Mouse (Mus musculus) heart, adult 11 months (tissue): Measurements from ENCODE around the gene Ankrd54.
A peak's percentile ranks its signal among the peaks of the same experiment; 100 is the strongest.

Experiments
- DNase-seq: peaks from one replicate; pipeline ENCODE4 v3.0.0; 2022

Gene Ankrd54

DNA sequence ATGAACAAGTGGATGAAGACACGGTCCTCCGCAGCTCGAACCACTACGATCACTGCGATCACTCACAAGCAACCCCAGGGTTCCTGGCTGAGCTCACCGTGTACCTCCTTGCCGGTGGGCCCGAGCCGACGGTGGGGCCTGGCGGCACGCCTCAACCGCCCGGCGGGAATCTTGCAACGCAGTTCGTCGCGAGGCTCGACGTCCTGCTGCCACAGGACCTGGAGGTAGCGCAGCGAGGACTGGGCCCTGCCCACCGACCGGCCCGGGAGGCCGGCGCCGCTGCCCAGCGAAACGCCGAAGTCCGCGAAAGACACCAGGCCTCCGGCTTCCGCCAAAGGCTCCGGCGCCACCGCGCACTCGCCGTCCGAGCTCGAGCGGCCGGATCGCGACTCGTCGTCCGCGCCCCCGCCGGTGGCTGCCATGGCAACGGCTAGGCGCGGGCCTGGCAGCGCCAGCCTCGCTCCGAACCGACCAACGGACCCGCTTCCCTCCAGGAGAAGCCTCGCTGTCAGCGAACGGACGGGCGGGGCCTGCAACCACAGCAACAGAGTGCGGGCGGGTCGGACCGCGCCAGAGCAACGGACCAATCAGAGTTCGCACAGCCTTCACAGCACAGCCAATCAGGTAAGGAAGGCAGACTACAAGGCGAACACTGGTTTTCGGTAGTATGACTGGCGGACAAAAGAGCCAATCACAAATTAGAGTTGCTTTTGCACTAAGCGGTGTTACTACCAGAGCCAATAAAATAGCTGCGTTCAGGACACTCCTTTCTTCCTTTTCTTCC, at the start of gene Ankrd54:
Gene Ankrd54, minus strand, starts transcription at position 518 of the 784 bp plus-strand sequence.
- peak; percentile 100 for DNase-seq

DNA sequence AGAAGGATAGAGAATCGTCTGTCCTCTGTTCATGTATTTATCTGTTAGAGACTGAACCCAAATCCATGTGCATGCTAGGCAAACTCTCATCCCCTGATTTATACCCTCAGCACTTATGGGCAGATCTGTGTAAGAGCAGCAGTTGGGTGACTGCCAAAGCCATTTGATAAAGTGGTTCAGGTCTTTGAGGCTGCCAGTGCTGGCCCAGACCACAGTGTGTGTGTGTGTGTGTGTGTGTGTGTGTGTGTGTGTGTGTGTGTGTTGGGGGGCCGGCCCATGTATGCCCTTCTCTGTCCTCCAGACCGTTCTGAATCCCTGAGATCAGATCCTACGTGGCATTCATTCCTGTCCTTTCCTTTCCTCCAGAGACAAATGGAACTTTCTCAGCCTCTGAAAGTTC, 49.1 kb upstream of the Ankrd54 start:
- peak; percentile 94 for DNase-seq

DNA sequence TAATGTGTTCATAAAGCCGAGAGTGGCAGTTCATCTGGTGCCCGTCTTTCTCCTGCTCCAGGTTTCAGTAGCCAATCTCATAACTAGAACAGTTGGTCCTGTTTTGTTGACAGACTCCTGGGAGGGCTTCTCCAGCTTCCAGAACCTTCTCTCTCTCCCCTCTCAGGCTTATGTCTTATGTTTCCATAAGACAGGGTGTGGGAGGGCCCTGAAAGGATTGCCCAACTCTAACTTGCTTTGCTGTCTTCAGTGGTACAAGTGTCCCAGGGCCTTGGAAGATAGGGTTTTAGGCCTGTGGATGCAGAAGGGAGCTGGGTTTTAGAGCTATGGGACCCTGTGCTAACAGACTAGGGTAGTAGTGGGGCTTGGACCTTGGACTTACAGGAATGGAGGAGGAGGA, 47.8 kb upstream of the Ankrd54 start:
- peak; percentile 89 for DNase-seq

DNA sequence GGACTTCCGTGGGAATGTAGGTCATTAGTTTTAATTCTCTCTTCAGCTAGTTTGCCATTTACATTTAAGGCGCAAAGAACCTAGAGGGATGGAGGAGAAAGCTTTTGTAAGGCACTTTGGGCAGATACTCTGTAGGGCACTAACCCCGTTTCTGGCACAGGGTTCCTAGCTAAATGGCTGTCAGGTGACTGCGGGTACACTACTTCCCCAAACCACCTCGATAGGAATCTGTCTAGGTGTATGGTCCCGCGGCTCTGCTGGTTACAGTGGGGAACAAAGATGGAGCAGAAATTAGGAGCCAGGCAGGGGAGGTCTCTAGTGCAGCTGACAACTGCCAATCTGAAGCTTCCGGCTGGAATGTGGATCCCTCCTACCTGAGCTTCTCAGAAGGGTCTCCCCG, 47.3 kb upstream of the Ankrd54 start:
- peak; percentile 85 for DNase-seq

DNA sequence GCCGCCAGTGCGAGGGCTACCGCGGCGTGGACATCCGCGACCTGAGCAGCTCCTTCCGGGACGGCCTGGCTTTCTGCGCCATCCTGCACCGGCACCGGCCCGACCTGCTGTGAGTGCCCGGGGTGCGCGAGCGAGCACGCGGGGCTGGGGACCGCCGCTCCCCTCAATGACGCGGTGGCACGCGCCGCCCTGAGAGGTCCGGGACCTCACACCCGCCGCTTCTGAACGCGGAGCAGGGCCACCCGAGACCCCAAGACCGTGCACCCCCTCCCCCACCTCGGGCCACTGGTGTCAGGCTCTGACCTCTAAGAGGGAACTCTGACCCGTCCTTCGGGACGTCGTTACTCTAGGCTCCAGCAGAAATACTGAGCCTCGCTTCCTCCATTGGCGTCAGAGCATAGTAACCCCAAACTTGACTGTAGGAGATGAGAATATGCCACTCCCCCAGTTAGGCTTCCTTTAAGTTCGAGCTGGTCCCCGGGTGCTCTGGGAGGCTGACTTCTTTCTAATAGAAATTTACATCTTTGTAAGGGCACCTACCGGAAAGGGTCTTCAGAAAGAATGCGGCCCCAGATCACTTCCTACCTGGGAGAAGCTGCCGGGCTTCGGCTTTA, 46.7 kb upstream of the Ankrd54 start:
- peak; percentile 95 for DNase-seq

DNA sequence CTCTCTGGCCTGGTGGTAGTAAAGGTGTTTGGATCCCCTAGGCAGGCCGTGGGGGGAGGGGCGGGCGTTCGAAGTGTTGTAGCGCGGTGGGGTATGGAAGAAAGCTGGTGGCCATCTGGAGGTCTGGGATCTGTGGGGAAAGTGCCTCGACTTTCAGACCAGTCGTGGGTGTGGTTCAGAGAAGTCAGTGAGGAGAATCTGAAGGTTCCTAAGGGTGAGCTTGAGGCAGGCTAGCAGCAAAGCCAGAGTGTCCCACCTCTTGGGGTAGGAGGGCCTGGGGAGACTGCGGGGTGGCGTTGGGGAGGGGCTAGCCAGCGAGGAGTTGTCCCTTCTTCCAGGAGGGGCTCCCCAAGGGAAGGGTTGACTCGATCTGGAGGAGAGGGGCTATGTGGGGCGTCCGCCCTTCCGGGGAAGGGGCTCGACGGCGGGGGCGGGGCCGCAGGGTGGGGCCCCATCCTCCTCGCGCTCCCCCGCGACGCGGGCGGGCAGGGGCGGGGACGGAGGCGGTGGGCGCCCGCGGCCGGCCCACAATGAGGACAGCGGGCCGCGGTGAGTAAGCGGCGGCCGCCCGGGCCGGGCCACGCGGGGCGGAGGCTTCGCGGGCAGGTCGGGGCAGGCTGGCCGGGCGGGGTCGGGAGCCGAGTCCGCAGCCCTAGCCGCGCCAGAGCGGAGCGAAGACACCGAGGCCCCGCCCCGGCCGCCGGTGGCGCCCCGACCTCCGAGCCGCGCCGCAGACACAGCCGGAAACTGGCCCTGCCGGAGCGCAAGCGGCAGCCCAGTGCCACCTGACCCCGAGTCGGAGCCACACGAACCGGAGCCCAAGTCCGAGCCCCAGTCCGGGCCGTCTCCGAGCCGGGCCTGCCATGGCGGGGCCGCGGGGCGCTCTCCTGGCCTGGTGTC, 46.0 kb upstream of the Ankrd54 start, which contains the start of gene Micall1:
Gene Micall1, plus strand, starts transcription at position 478 of the 900 bp plus-strand sequence.
- peak; percentile 98 for DNase-seq

DNA sequence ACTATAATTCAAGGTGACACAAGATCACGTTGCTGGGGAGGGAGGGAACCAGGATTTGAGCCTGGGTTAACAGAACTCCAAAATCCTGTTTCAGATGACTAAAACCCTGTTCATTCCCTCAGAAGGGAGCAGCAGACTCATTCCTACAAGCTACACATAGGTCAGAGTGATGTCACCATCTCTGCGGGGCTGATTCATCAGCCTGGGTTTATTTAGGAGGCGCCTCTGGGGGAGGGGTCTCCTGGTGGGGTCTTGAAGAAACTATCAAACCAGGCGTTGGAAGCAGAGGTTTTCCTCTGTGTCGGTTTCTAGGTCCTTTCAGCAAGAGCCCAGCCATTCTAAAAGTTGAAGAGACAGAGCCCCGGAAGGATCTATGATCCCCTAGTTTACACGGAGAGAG, 45.3 kb upstream of the Ankrd54 start:
- DNase-seq, result no peak

DNA sequence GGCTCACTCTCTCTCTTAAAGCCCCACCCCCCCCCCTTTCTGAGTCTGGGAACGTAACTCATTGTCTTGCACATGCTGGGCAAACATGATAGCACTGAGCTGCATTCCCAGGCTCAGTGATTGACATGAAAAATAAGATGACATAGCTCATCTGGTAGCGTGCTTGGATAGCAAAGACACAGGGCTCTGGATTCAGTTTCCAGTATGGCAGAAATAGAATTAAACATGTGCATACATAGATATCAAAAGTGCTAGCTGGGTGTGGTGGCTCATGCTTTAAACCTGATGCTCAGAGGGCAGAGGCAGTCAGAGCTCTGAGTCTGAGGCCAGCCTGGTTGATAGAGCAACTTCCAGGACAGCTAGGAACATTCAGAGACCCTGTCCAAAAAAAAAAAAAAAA, 43.1 kb upstream of the Ankrd54 start:
- no peak for DNase-seq

DNA sequence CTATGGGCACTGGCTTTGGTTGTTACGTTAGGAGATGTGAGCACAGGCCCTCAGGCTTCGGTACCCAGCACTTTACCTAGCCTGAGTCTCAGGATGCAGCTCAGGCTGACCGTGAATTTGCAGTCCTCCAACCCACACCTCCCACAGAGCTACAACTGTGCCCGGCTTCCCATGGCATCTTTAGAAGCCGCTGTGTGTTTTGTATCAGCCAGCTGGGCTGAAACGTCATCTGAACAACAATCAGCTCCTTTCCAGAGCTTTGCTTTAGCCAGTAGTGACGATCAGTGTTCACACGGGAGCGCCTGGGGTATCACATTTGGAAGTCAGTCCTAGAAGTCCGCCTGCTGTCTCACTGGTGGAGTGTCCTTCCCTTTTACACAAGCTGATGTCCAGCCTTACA, 40.6 kb upstream of the Ankrd54 start:
- DNase-seq, result no peak

DNA sequence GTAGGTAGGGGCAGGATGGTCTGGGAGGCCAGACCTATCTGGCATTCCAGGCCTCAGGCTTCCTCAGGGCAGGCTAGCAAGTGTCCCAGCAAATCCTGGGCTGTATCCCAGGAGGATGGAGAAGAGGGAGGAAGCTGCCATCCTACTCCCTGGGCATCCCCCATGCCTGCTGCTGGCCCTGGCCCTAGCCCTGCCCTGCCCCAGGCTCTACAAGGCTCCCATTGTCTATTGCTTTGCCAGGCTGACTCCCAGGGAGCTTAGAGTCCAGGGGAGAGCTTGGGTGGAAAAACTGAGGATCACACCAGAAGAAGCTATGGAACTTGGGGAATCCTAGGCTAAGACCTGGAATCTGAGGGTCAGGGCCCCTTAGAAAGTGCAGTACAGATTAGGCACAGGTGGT, 38.8 kb upstream of the Ankrd54 start:
- no peak for DNase-seq

DNA sequence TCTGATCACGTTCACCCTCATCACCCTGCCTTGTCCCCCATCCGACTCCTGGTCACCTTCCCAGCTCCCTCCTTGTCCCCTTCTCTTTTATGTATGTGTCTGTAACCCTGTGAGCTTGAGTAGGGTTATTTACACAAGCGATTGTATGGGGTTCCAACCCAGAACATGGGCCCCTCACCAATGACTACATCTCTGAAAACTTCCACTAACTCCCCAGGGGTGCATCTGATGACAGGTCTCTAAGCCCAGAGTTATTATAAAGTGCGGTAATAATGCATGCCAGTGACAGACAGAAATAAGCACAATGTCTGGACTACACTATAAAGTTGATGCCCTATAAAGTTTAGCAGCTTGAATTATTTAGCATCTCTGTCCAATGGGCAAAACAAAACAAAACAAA, 37.7 kb upstream of the Ankrd54 start:
- no peak for DNase-seq

DNA sequence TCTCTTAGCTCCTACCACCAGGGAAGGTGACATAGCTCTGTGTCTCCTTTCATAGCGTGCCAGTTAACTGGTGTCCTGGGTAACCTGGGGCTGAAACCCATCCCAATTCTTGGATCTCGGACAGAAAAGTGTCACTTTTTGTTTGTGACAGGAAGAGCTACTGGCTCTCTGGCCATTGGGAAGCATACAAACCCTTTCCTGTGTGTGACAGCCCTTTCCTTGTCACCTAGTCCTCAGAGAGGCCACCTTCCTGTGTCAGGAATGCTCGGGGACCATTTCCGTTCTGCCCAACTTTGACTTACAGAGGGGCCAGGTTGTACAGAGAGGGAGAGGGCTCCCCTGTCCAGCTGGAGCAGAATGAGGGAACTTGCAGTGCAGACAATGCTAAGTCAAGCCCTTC, 36.8 kb upstream of the Ankrd54 start:
- peak; percentile 95 for DNase-seq

DNA sequence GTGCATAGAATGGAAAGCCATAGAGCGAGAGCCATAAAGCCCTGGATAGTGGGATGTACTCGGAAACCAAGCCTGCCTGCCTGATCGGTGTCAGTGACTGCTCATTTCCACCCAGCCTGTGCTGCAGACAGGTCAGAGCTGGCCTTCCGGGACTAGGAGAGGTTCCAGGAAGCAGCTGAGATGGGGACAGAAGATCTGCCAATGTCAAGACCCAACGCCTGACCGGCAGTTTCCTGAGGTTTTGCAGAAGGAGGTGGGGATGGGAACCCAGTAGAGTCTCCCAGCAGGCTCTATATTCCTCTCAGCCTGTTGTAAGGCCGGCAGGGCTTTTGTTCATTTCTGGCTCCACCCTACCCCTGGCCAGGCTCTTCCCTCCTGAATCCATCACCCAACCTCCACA, 36.2 kb upstream of the Ankrd54 start:
- peak; percentile 98 for DNase-seq

DNA sequence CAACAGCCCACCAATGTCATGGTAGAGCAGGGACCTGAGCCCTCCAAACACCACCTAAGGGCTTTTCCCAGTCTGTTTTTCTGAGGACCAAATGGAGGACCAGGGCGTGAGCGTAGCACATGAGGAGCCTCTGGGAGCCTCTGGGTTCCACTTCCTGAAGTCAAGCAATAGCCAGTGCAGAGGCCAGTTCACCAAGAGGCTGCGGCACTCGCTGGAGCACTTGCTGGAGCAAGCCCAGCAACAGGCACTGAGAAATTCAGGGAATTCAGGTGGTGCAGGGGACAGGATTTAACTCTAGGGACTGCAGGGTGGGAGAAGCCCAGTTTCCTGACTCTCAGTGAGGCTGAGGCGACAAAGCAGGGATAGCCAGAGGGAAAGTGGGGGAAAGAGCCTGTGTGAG, 35.5 kb upstream of the Ankrd54 start:
- peak; percentile 92 for DNase-seq

DNA sequence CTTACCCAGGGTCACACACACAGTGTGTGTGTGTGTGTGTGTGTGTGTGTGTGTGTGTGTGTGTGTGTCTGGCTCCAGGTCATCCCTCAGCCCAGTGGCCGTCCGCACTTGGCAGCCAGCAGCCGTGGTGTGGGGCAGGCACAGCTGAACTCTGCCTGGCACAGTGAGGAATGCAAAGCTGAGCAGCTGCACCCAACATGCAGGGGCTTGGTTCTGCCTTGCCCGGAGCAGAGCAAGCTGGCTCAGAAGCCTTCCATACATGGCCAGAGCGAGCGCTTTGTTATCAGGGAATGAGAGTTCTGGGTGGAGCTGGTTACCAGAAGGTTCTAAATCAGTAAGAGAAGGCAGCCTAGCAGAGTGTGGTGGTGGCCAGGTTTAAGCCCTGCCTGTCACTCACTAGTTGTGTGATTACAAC, 34.9 kb upstream of the Ankrd54 start:
- DNase-seq, result peak; percentile 98

DNA sequence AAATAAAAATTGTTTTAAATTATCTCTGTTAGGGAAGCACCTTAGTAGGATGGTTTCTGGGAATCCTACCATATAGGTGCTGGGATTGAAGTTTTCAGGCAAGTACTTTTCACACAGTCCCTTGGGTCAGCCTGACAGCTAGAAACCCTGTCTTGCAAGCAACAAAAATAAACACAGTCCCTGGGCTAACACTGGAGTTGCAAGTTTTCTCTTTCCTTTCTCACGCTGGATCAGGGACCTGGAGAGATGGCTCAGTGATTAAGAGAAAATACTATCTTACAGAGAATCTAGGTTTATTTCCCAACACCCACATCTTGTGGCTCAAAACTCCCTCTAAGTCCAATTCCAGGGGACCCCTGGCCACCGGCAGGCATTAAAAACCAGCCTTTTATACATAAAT, 34.4 kb upstream of the Ankrd54 start:
- no peak for DNase-seq

DNA sequence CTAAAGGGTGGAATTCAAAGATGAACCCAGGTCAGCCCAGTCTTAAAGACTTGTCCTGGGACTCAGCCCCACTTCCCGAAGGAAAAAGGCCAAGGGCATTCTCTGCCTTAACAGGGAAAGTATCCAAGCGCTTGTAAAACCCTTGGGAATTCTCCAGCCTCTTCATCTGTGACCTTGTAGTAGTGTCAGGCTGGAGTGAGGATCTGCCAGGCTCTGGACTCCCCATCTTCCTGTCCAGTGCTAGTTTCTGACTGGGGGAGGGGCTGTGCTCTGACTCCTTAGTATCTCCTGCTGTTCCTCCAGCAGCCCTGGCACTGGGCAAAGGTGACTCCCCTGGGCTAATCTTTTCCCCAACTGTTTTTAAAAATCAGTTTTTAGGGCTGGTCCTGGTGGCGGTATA, 33.9 kb upstream of the Ankrd54 start:
- peak; percentile 94 for DNase-seq

DNA sequence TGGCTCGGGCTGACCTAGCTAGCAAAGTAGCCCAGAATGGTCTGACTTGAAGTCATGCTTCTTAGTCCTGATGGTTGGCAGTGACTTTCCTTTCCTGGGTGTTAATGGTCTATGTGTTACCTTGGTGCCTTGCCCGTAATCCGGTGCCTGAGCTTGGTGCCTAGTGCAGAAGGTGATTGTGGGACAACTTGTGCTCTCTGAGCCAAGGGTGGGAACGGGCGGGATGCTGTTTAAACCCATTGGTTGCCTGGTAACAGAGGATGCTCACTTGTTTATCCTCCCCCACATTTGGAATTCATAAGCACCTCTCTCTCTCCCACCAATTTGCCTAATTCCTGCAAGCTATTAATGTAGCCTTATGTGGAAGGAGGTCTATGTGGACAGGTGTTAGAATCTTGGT, 32.8 kb upstream of the Ankrd54 start:
- no peak for DNase-seq

DNA sequence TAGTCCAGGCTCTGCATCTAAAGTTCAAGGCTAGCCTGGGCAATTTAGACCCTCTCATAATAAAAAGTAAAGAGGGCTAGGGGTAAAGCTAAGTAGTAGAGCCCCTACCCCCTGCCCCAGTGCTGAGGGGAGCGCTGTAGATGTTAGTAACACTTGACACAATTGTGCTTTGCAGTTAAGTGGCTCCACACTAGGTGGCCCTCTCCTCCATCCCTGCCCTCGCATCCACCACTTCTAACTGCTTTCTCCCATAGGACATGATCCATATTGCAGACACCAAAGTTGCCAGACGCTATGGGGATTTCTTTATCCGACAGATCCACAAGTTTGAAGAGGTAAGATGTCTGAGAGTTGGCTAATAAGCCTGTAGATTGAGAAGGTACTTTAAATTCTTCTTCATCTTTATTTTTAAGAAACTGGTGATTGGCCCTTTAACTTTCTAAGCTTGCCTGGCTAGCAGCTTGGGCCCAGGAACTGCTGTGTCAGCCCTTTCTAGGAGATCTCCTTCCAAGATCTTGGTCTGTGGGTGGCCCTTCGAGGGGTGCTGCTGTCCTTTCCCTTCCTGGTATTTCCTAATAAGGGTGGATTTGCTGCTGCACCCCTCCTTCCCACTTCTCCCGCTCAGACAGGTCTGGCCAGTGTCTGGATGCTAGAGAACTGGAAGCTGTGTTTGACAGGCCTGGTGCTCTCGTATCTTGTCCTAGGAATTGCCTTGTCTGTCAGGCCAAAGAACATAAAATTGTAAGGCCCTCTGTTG, 30.6 kb upstream of the Ankrd54 start:
- DNase-seq, result no peak

DNA sequence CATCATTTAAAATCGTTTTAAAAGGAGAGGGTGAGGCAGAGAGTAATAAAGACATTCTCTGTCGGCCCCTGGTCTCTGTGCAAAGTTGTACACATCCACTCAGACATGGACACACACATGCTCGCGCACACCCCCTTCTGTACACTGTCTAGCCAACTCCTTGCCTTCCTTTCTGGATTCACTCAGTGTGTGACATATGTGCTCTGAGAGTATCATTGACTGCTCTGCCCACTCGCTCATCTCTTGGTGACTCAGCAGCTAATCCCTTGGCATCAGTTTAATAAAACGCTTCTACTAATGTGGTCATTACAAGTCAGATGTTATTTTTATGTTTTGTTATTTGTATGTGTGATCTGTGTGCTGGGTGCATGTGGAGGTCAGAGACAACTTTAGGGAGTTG, 29.6 kb upstream of the Ankrd54 start:
- DNase-seq, result no peak

DNA sequence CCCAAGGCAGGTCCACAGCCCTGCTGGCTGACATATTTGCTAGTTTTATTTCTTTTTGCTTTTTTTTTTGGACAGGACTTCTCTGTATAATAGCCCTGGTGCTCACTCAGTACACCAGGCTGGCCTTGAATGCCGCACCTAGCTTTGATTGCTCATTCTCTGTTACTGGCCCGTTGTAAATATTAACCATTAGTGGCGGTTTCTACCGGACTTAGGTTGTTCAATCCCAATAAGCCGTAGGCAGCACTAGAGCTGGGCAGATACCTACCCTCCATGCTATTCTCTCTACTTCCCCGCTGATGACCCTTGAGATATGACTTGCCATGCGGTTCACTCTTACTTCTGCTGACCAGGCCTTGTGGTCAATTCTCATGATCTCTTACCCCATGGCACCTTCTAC, 16.9 kb upstream of the Ankrd54 start:
- DNase-seq, result no peak

DNA sequence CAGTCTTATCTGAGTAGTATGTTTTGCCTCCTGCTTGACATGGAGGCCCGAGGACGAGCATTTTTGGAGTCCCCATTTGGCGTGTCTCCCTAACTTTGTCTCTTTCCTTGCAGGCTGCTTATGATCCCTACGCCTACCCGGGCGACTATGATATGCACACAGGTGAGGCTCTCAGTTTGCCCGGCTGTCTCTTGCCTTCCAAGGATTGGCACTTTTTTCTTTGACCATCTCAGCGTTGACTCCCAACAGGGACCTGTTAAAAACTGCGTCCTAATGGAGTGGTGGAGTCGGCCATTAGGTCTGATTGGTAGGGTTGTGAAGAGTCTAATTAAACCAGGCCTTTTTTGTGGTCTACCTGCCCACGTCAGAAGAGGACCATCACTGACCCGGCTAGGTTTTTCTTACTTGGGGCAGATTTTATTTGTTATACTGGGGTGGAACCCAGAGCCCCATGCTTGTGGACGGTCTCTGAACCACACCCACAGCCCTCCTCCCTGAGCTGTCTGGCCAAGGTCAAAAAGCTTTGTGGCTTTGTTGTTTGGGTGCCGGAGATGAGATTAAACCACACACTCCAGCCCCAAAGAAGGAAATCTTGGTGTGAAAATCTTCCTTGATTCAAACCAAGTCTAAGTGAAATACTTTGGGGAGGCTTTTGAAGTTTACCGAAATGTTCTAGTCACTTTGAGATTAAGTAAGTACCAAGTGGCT, 13.1 kb upstream of the Ankrd54 start:
- DNase-seq, result peak; percentile 91
